Mouse (Mus musculus) layer of hippocampus, adult 9-11 months (tissue): Measurements from ENCODE around the gene Ostf1.

Source experiments
- DNase-seq: peaks from one replicate; pipeline ENCODE4 v3.0.0; 2022

Ostf1 gene

DNA sequence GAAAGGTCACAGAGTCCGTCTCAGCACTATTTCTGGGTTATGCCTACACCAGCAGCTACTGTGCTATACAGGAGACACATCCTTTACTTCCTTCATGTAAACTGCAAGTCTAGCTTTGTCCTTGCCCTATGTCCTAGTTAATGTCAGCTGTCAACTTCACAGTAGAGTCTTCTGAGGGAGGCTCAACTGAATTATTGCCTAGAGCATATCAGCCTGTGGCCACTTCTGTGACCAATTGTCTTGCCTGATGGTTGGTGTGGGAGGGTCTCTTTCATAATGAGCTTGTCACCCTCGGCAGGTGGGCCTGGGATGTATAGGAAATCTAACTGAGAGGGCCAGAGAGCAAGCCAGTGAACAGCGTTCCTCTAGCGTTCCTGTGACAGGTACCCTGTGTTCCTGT is 11.8 kb upstream of the Ostf1 start:
- DNase-seq = no peak

DNA sequence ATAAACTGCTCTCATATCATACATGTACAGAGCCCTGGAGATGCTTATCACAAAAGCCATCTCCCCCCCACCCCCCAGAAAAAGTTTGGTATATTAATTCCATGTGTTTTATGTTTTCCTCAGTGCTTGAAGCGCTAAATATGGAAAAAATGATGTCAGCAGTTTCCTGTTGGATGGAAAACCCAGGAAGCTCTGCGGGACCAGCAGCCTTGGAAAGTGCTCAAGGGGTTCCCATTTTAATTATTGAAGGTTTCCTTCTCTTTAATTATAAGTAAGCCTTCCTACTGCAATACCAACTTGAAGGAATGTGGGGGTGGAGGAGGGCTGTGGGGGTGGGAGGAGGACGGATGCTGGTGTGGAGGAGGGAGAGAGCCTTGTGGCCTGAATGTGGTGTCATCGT is 9.4 kb upstream of the Ostf1 start:
- DNase-seq = no peak

DNA sequence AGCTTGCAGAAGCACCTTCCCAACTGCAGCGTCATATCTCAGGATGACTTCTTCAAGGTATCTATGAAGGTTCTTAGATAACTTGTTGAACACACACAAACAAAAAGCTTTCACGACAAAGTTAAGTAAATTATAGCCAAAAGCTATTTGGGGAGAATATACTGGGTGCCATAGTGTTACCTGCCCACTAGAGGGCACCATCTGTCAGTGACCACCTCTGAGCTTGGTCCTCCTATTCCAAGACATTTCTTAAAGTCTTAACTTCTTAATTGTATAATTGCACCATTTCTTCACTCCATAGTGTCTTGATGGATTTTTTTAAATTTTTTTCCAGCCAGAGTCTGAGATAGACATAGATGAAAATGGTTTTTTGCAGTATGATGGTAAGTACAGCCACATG is 7.9 kb upstream of the Ostf1 start:
- DNase-seq = no peak

DNA sequence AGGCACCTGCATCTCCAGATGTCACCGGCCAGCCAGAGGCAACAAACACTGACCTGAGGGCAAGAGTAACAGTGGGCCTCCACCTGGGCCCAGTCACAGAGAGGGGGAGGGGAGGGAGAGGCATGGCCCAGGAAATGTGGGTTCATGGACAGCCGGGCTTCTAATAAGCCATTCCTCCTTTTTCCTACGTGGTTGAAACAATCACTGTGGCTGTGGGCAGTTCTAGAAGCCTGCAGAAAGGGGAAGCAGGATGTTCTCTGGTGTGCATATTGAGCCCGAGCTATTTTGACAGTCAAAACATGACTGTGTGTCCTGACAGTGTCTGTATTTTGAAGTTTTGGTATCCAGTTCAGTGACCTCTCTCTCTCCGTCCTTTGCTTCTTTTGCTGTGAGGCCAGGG is 7.3 kb upstream of the Ostf1 start:
- no peak for DNase-seq

DNA sequence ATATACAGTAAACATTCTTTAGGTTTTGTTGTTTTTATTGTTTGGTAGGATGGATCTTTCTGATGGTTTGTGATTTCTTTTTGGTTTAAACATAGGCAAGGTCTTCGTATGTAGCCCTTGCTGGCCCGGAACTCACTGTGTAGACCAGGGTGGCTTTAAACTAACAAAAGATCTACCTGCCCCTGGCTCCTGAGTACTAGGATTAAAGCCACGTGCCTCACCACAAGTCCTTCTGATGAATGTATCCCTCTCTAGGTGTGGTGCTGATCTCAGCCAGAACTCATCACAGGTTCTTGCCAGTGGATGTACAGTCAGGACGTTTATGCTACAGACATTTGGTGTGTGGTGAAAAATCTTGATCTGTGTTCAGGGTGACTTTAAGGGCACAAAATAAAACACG is 6.3 kb upstream of the Ostf1 start:
- DNase-seq = no peak

DNA sequence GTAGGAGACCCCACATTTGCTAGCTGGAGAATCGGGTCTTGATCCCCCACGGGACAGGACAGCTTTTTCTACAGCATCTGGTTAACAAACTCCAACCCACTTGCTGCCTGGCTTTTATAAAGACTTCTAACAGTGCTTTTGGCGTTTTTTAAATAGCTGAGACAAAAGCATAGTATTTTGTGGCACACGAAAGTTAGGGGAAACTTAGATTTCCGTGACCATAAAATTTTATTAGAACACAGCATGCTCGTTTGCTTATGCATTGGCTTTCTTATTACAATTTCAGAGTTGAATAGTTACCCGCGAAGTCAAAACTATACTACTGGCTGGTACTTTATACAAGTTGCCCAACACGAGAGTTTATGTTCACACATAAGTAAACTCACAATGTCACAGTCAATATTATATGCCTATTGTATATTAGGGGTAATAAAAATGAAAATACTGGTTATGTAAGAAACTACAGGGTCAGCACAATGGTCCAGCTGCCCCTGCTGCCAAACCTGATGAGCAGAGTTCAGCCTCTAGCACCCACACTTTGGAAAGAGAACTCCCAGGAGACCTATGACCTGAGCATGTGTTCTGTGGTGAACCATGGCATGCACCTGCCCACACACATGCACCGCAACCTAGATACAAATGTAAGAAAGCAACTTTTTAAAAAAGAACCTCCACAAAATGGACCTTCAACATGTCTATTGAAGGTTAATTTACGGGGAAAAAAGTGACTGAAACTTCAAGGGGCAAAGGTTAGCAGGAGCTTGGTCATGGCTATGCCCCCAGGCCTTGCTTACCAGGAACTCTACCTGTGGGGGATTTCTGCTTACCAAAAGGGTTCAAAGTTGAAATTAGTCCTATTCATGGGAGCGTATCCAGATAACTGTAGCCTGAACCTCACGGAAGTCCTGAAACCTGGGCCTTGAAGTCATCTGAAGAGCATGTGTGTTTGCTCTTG is 885 bp upstream of the Ostf1 start:
- no peak for DNase-seq

DNA sequence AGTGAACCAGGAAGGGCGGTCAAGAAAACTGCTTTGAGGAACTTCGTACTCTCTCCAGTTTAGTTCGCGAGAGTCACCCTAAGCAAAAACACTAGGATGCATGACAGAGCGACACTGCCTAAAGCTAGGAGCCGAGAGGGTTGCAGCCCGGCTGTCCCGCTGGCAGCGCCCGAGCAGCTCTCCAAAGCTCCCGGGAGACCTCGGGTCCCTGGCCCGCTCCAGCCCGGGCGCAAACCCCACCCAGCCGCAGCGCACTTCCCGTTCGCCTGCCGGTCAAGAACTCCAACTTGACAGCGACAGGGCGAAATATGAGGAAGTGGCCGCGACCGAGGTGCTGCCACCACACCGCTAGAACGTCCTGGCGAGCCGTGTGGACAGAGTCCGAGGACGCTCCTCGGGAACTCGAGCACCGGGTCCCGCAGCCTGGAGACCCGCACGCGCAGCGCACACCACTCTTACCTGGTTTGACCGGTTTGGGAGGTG is 421 bp downstream of the Ostf1 start:
- peak; percentile 38 for DNase-seq

DNA sequence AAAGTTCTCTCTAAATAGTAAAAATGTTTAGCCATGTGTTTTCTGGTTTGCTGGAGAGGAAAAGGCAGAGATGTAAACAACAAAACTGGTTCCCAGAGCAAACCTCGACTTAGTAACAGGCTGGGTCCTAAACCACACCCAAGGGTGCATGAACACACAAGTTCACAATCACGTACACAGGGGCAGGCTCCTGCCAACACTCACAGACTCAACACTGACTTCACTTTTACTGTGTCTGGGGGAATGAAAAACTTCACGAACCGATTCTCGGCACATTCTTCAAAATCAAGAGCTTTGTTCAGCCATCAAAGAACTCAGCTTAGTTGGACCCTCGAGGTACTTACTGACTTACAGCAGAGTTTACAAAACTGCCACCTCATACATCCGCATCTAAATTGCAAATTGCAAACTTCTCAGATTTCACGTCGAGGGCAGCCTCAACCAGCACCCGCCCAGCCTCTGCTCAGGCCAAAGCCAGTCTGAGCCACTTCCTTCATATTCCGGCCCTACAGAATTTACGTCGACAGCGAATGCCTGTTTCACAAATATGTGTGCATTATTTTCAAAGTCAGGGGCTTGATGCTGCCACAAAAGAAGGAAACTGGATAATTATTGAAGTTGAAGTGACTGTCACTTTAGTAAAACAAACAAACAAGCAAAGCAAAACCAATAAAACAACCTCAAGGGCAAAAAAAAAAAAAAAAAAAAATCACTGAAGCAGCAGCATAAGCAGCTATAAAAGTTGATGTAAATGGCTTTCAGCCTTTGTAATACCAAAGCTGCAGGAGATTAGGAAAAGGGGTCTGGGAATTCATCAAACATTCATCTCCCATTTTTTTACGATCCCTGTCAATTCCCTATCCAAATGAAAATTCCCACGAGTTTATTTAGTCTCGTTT is 1.2 kb downstream of the Ostf1 start:
- DNase-seq = no peak

DNA sequence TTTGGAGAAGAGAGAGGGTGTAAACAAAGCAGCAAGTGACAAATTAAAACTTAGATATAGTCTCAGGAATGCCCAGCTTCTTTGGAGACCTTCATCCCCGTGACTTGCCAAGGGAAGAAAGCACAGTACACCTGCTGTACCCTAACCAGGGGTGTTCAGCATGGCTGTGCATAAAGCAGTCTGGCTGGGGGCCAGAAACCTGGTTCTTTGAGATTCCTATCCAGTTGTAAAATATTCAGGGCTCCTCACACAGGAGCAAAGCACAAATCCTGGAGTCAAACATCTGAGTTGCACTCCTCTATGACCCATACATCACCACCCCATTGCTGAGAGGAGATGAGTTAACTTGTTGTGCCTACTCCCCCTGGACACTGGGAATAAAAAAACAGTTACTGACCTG is 2.0 kb downstream of the Ostf1 start:
- no peak for DNase-seq

DNA sequence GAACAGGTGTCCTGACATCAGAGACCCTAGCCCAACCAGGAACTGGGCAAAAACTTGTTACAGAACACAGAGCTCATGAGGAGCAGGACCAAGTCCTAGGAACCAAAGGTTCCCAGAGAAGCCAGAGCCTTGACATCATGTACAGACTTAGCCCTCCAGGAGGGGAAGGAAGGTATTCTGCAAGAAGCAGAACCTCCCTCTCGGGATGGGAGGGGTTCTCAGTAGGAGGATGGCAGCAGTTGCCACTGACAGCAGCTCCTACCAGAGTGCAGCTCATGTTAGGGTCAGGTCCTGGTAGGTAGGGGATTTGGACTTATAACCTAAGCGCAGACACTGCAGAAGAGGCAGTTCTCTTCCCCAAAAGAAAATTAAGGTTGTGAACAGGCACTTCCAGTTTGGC is 7.7 kb downstream of the Ostf1 start:
- DNase-seq = no peak

DNA sequence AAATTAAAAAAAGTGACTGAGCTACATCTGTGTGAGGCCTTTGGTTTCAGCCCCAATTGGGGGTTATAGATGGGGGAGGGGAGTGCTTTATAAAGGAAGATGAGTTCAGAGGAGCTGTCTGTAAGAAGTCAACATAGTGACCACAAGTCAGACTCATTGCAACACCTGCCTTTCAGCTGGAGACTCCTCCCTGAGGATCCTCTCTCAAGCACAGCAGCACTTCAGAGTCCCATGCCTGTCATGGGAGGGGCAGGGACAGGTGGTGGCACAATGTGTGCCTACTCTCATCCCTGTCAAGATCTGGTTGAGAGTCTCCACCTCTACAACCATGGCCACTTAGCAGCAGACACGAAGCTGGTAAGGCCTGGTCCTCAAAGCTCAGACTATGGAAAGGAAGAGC is 11.9 kb downstream of the Ostf1 start:
- no peak for DNase-seq

DNA sequence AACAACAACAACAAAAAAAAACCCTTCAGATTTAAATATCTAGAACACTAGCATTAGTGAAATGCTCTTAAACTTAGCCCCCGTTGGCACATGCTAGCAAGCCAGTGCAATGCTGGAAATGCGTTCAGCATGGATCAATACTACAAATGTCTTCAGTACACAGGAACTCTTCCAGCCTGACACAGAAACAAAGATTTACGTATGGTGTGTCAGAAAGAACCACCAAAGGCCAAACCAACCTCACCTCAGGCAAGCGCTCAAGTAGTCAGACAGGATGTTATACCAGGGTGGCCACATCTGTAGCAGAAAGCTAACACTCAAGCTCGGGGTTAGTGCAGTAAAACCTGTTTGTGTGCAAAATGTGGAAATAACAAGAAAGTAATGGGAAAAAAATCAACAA is 12.6 kb downstream of the Ostf1 start:
- DNase-seq = no peak

DNA sequence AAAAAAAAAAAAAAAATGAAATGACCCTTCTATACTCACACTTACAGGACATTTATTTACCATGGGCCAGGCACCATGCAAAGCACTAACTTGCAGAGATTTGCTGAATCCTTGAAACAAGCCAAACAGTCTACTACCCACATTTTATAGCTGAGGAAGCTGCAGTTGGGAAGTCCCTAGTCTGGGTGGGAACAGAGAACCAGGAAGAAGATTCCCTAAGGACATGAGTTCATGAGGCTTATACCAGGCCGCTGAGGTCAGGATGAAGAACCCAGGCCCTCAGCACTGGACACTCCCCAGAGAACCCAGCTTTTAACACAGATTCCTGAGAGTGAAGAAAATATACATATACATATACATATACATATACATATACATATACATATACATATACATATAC is 14.1 kb downstream of the Ostf1 start:
- DNase-seq = no peak

DNA sequence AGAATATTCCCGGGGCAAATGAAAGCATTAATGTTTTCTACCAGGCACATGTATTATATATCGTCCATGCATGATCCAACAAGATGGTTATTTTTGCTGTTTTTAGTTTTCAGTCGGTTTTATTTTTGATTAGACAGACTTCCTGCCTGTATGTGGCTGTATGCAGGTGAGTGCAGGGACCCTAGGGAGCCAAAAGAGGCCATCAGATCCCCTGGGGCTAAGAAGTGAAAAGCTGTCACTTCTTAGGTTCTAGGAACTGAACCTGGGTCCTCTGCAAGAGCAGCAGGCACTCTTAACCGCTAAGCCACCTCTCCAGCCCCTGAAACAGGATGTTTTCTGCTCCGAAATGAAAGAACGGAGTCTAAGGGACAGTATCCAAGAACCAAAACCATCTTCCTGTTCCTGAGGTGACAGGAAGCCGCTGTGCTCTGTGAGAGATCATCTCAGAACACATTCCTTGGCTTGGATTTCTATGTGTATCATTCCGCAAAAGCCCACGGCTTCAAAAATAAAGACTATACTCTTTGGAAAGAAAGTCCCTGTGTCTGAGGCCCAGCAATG is 15.9 kb downstream of the Ostf1 start:
- no peak for DNase-seq

DNA sequence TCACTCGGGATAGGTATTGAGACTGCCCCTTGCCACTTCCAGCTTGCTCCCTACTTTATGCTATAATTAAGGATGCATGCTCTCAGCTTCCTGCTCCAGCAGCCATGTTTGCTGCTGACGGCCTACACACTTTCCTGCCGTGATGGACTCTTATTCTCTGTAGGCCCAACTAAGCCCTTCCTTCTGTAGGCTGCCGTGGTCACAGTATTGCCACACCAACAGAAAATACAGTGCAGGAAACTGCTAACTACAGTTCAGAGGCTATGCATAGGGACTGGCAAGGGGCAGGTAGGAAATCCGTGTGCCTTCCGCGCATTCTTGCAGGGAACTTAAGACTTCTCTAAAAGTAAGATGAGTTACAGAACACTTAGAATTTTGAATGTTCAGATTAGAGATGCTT is 17.3 kb downstream of the Ostf1 start:
- no peak for DNase-seq

DNA sequence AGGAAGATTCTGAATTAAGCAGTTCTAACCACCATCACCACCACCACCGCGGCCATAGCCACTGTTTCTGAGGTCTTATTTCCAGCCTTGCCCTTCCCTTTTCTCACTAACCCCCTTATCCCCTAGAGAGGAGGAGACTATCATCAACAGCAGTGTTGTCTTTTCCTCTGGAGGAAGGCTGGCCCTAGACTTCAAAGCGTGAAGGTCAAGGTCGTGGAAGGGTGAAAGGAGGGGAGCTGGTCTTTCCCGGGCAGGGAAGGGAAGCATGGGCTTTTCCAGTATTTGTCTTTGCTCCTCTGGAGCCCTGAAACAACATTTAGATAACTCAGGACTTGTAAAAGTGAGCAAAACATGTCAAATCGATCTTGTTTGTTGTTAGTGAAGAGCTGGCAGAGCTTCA is 22.6 kb downstream of the Ostf1 start:
- DNase-seq = no peak

DNA sequence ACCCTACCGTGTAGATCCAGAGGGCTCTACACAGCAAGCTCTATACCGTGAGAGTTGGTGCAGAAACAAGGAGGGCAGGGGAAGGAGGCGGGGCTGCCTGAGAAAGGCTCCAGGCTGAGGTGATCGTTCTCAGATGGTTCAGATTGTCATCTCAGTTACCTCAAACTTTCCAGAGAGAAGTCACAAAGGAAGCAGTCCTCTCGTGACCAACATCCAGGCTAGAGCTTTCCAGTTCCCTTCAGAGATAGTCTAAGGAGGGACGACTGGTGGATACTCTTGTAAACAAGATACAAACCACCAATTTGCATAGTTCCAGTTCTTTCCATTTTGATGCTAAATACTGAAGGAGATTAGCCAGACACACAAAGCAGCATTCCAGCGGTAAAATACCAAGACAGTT is 23.7 kb downstream of the Ostf1 start:
- DNase-seq = no peak

DNA sequence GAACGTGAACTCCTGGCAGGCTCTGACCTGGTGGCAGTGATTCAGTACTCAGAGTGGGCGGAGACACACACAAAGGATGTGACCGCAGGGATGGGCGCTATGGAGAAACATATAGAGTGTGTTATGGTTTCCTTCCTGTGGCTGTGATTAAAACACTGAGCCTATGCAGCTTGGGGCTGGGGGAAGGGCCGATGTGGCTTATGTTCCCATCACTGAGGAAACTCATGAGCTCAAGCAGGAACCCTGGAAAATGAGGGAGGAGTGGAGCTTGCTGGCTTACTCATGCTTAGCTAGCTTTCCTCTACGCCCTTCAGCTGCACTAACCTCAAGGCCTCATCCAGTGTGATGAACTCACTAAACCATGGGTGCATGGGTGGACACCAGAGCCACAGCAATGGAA is 28.6 kb downstream of the Ostf1 start:
- DNase-seq = no peak

DNA sequence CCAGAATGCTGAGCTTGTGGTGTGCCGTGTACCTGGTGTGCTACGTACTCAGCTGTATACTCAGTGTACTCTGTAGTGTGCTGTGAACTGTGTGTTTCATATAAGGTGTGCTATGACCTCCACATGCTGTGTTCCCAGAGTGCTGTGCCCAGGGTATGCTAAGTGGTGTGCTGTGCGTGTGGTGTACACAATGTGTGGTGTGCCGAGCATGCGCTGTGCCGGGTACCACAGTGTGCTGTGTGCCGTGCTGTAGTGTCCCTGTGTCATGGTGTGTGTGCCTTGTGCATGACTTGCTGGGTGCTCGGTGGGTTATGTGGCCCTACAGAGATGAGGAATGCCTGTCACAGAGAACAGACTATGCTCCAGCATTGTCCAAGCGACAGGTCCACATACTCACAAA is 31.0 kb downstream of the Ostf1 start:
- no peak for DNase-seq

DNA sequence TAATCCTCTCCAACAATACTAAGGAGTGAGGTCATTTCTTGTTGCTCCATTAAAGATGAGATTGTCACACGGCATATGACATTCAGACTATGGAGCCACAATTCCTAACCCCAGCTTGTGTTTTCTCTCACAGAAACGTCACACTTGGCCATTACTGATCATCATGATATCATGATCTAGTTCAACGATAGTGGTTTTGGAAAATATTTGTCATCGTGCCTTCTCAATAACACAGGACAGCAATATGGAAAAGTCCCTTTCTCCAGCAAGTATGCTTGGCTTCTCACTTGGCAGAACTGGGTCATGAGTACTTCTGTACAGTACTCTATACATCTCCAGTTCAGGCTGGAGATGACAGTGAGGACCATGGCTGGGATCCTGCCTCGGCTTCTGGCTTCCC is 32.0 kb downstream of the Ostf1 start:
- no peak for DNase-seq

DNA sequence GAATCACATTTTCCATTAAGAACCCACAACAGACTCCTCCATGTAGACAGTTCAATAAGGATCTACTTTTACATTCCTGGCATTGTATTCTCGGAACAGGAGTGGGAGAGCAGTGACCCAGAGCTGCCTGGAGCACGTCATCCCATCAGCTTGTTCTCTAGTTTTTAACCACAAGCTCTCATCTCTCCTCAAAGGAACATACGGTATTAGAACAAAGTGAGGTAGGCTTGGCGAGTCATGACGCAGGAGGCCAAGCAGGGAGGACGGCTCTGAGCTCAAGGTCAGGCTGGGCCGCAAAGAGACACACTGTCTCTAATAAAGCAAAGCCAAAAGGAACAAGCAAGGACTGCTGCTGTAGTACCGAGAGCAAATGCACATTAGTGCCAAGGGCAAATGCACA is 32.6 kb downstream of the Ostf1 start:
- DNase-seq = no peak

DNA sequence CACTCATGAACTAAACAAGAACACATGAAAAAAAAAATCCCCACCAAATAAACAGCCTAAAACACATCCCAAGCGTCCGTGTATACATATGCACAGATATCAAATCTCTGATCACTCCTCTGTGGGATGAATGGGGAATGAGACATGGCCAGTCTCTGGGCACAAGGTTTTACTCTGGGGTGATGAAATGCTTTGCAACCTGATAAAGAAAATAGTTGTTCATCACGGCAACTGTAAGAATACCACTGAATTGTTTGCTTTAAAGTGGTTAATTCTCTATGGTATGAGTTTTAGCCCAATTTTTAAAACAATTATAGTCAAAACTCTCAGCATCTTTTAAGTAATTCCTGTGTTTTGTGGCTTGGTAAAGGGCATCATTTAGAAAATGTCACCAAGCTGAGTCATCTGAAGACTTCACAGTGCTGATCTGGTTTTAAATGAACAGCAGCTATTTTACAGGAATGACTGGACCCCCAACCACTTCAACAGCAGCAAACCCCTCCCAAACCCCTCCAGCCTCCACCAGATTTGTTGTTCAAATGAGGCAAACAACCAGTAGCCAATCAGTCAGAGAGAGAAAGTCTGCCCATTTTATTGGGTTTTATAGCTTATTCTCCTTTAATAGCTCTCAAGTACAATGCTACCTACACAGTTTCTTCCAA is 33.2 kb downstream of the Ostf1 start:
- no peak for DNase-seq

DNA sequence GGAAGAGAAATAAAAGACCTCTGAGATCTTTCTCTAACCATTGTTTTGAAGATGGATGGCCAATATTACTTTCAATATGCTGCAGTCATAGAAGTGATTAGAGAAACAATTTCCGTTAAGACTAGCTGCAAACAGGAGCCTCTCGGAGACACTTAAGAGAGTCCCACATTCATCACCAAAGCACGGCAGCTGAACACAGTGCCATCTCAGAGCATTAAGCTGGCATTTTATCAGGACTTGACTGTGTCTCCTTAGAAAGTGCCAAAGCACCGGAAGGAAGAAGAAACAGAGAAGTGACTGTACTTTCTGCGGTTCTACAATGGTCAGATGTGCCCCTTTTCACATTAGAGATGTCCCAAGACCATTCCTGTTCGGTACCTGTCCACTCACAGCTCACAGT is 33.9 kb downstream of the Ostf1 start:
- no peak for DNase-seq
